Mouse (Mus musculus) liver, embryonic 13.5 days (tissue): ENCODE results near the gene Hist1h2ab. TPM values are rescaled to one million over a fixed set of nuclear protein-coding genes. Genes with fewer than 3 reads are reported as not detected.
"Not testable (repeated sequence)": the region's sequence is repeated elsewhere in the genome, so short reads cannot be mapped to it uniquely, and the experiment has no call there.

ENCODE experiments used
- ATAC-seq: fragments of 200-750 bp; cut with Nextera tagmentation; 2 replicates; pipeline ENCODE4 v1.8.0; 2017; ENCODE audit warnings: low read depth, mild to moderate bottlenecking, moderate number of reproducible peaks, moderate library complexity
- DNase-seq: peaks from one replicate; pipeline ENCODE4 v3.0.0; 2022
- H3K27ac ChIP-seq: fragments of 300-500 bp; sonication (generic); 2 replicates; pipeline ENCODE4 v1.5.1; 2015; ENCODE audit warnings: moderate library complexity, mild to moderate bottlenecking, inconsistent platforms
- H3K27me3 ChIP-seq: fragments of 300-500 bp; sonication (generic); 2 replicates; pipeline ENCODE4 v1.6.1; 2015; ENCODE audit warnings: mild to moderate bottlenecking, inconsistent platforms
- H3K36me3 ChIP-seq: fragments of 300-500 bp; sonication (generic); 2 replicates; pipeline ENCODE4 v1.6.1; 2015; ENCODE audit warnings: mild to moderate bottlenecking, inconsistent platforms
- H3K4me1 ChIP-seq: fragments of 300-500 bp; sonication (generic); replicated peaks from 2 replicates; pipeline ENCODE4 v1.6.1; 2015; ENCODE audit warnings: inconsistent platforms
- H3K4me2 ChIP-seq: fragments of 300-500 bp; sonication (generic); 2 replicates; pipeline ENCODE4 v1.6.1; 2015; ENCODE audit warnings: inconsistent platforms, mild to moderate bottlenecking, moderate library complexity
- H3K4me3 ChIP-seq: fragments of 300-500 bp; sonication (generic); replicated peaks from 2 replicates; pipeline ENCODE4 v1.5.1; 2015; ENCODE audit warnings: mild to moderate bottlenecking, inconsistent platforms
- H3K9ac ChIP-seq: fragments of 300-500 bp; sonication (generic); 2 replicates; pipeline ENCODE4 v1.6.1; 2015; ENCODE audit warnings: mild to moderate bottlenecking, inconsistent platforms
- H3K9me3 ChIP-seq: fragments of 300-500 bp; sonication (generic); replicated peaks from 2 replicates; pipeline ENCODE4 v1.6.1; 2016; ENCODE audit warnings: inconsistent platforms
- WGBS: fragments of 180-500 bp; shearing (Covaris S2); methylation state at CpG from one replicate; pipeline ENCODE4 v1.1.7; 2015; ENCODE audit not compliant: insufficient replicate concordance; 5-methylcytosine and 5-hydroxymethylcytosine counted together
- polyA plus RNA-seq: library from polyadenylated mRNA; unstranded; fragments of >200 nt; fragmentation: Nextera tagmentation; extraction: Ambion mirVana; gene quantifications from 2 replicates; pipeline ENCODE4 v1.2.1, GENCODE M21; 2015

The Hist1h2ab gene
- polyA plus RNA-seq, 1 experiment from 2014 or later = 76.2 TPM

DNA sequence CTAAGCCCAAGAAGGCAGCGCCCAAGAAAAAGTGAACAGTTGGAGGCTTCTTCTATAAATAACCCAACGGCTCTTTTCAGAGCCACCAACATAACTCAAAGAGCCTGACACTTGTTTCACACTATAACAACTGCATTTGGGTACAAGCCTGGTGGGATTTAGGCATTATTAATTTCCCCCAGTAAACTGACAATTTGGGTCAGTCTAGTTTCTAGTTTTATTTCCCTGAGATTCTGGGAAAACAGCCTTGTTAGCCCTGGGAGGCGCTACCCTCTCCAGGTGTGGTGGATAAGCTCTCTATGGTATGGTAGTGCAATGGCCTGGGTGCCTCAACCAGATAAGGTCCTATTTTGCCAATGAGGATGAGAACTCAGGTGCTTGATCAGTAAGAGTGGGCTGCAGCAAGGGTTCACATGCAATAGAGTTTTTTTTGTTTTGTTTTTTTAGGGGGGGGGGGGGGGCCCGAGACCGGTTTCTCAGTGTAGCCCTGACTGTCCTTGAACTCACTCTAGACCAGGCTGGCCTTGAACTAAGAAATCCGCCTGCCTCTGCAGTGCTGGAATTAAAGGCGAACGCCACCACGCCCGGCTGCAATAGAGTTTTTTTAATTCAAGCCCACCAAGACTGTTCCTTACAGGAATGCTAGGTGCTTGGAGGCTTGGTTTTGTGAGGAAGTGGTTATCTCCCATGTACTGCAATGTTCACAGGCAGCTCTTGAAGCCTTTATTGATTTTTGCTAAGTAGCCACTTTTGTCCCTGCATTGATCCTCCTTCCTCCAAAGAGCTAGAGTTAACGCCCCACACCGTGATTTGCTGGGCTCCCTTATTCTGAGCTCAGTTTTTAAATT, 13.6 kb downstream of the Hist1h2ab start:
- peaks cover 62% of the 10 kb centered on the region for H3K4me1 ChIP-seq
- H3K4me3 ChIP-seq = peak overlapping the region; percentile 63
- peak overlapping the region; percentile 84 for H3K9ac ChIP-seq
- no peaks in the 10 kb centered on the region for H3K27me3 ChIP-seq
- H3K4me2 ChIP-seq = peak overlapping the region; percentile 83
- ATAC-seq = peak; percentile 34
- 11% methylated on average over 12 of the region's 12 CpGs for WGBS
- H3K9me3 ChIP-seq = no peaks in the 10 kb centered on the region
- H3K27ac ChIP-seq = peak overlapping the region; percentile 98
- DNase-seq = peak; percentile 69
- H3K36me3 ChIP-seq = no peaks in the 10 kb centered on the region

DNA sequence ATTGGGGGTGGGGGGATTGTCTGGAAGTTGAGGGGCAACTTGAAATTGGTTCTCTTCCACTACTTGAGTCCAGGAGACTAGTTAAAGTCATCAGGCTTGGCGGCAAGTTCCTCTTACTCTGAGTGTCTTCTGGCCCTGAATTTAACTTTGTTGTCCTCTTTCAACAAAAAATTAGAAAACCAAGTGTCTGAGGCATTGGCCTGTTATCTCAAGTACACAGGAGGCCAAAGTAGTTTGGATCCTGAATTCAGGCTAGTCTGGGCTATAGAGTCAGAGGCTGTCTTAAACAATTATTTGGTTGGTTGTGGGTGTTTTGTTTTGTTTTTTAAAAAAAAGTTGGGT, 14.2 kb downstream of the Hist1h2ab start:
- peak overlapping the region; percentile 84 for H3K9ac ChIP-seq
- 14% methylated on average over 1 of the region's 1 CpGs for WGBS
- H3K27ac ChIP-seq = peak overlapping the region; percentile 98
- no peaks in the 10 kb centered on the region for H3K36me3 ChIP-seq
- H3K4me3 ChIP-seq = peak overlapping the region; percentile 63
- H3K27me3 ChIP-seq = no peaks in the 10 kb centered on the region
- H3K9me3 ChIP-seq = no peaks in the 10 kb centered on the region
- H3K4me2 ChIP-seq = peak overlapping the region; percentile 83
- ATAC-seq = no peak
- peaks cover 58% of the 10 kb centered on the region for H3K4me1 ChIP-seq
- no peak for DNase-seq

DNA sequence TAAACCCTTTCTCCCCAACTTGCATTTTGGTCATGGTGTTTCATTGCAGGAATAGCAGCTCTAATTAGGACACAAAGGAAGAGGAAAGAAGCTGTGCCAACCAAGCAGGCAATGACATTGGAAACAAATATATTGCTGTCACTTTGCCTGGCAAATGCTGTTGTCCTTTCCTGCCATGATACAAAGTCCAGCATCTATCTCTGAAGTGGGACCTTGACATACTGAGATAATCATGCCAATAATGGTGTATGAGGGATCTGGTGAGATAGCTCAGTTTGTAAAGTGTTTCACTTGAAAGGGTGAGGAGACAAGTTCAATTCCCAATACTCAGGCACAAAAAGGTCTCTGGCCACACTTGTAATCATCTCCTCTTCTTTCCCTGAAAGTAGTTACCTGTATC, 15.8 kb downstream of the Hist1h2ab start:
- Histone ChIP-seq H3K4me2 (no peak overlapping the region), H3K36me3 (no peaks in the 10 kb centered on the region), H3K4me1 (peaks cover 59% of the 10 kb centered on the region), H3K9ac (no peak overlapping the region), H3K4me3 (no peak overlapping the region), H3K27me3 (no peaks in the 10 kb centered on the region), H3K9me3 (no peaks in the 10 kb centered on the region), H3K27ac (no peak overlapping the region)
- DNase-seq = no peak
- no peak for ATAC-seq

DNA sequence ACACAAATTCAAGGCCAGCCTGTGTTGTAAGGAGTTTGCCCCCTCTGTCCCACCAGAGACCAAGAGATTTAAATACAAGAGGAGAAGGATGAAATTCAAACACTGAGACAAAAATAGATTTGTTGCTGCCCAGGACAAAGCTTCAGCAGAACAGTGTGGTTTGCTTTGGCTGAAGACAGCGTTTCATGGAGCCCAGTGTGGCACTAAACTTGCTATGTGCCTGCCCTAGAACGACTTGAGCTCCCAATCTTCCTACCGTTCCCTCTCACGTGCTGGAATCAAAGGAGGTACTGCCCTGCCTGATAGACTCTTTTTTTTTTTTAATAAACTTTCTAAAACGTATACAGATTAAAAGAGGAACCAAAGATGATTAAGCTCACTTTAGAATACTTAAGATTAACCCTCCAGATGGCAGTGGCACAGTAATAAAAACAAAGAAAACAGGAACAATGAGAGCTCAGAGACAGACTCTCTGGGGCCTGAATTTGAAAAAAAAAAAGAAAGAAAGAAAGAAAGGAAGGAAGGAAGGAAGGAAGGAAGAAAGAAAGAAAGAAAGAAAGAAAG, 18.0 kb downstream of the Hist1h2ab start:
- Histone ChIP-seq H3K4me1 (peaks cover 63% of the 10 kb centered on the region), H3K27me3 (no peaks in the 10 kb centered on the region), H3K27ac (no peak overlapping the region), H3K9ac (peak overlapping the region; percentile 39; the same call in 1 of the 2 replicates), H3K36me3 (no peaks in the 10 kb centered on the region), H3K4me3 (no peak overlapping the region), H3K4me2 (no peak overlapping the region), H3K9me3 (no peaks in the 10 kb centered on the region)
- DNase-seq (no peak), ATAC-seq (no peak)
- 41% methylated on average over 5 of the region's 5 CpGs for WGBS

DNA sequence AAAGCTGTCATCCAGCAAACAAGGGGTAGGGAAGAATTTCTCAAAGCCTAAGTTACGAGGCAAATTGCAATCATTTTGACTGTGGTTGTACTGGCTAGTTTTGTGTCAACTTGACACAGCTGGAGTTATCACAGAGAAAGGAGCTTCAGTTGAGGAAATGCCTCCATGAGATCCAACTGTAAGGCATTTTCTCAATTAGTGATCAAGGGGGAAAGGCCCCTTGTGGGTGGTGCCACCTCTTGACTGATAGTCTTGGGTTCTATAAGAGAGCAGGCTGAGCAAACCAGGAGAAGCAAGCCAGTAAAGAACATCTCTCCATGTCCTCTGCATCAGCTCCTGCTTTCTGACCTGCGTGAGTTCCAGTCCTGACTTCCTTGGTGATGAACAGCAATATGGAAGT, 18.7 kb downstream of the Hist1h2ab start, which contains the start of gene Trim38:
TSS of gene Trim38 (plus strand) at position 301 of the 400 bp plus-strand sequence.
- peak within 1 kb of the TSS; percentile 39; the same call in 1 of the 2 replicates for H3K9ac ChIP-seq
- H3K9me3 ChIP-seq, H3K36me3 ChIP-seq, H3K4me2 ChIP-seq, ATAC-seq, DNase-seq, H3K27ac ChIP-seq, H3K27me3 ChIP-seq, H3K4me3 ChIP-seq: not testable (repeated sequence)
- peaks cover 56% of the 10 kb centered on the region for H3K4me1 ChIP-seq
- 70% methylated on average over 2 of the region's 2 CpGs for WGBS

DNA sequence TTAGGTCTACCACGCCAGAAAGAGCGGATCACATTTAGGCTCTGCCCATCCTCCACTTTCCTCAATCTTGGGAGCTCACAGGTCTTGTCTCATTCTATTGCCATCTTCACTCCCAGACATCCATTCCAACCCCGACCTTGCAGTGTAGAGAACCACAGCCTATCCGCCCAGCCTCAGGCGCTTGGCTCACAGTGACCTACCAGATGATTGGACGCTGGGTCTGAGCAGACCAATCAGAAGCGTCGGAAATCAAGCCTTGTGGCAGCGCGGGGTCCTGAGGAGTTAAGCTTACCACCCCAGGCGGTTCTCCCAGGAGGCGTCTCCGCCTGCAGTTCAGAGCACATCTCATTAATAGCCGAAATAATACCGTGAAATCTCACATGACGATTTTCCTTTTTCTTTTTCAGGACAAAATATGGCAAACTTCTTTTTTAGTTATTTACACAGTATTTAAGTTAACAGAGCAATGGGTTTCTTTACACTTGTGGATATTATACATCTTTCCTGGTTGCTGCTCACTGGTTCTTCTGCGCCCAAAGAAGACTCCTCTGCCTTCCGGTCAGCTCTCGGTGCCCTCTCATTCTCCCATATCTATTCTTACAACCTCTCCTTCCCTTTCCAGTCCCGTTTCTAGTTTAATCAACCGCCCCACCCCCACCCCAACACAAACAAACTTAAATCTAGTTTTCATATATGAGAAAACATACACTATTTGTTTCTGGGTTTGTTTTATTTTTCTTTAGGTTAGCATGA, 21.8 kb downstream of the Hist1h2ab start:
- H3K9ac ChIP-seq = peak overlapping the region; percentile 63
- H3K4me1 ChIP-seq = peaks cover 52% of the 10 kb centered on the region
- no peaks in the 10 kb centered on the region for H3K36me3 ChIP-seq
- H3K9me3 ChIP-seq = no peaks in the 10 kb centered on the region
- peak overlapping the region; percentile 63 for H3K4me2 ChIP-seq
- H3K27ac ChIP-seq = peak overlapping the region; percentile 30; the same call in 1 of the 2 replicates
- no peaks in the 10 kb centered on the region for H3K27me3 ChIP-seq
- ATAC-seq = peak; percentile 99
- DNase-seq = peak; percentile 79
- 14% methylated on average over 21 of the region's 21 CpGs for WGBS
- H3K4me3 ChIP-seq = peak overlapping the region; percentile 37

DNA sequence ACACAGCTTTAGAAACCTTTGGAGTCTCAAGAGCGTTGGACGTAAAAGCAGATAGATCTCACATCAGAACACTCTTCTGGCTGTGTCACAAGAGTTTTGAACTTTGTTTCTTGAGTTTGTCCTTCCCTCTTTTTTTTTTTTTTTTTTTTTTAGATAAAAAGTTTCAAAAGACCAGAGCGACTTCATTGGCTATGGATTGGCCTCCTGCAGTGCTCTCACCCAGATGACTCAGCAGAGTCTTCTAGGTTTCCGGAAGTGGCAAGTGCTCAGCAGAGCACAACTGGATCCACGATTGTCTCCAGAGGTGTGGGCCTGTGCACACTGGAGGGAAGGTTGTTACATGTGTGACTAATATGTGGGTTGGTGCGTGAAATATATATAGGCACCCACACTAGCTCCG, 27.4 kb downstream of the Hist1h2ab start:
- H3K27ac ChIP-seq = no peak overlapping the region
- ATAC-seq = no peak
- no peak for DNase-seq
- no peaks in the 10 kb centered on the region for H3K36me3 ChIP-seq
- no peak overlapping the region for H3K4me3 ChIP-seq
- peaks cover 35% of the 10 kb centered on the region for H3K4me1 ChIP-seq
- WGBS = 78% methylated on average over 7 of the region's 7 CpGs
- no peak overlapping the region for H3K9ac ChIP-seq
- H3K9me3 ChIP-seq = no peaks in the 10 kb centered on the region
- H3K27me3 ChIP-seq = no peaks in the 10 kb centered on the region
- no peak overlapping the region for H3K4me2 ChIP-seq

DNA sequence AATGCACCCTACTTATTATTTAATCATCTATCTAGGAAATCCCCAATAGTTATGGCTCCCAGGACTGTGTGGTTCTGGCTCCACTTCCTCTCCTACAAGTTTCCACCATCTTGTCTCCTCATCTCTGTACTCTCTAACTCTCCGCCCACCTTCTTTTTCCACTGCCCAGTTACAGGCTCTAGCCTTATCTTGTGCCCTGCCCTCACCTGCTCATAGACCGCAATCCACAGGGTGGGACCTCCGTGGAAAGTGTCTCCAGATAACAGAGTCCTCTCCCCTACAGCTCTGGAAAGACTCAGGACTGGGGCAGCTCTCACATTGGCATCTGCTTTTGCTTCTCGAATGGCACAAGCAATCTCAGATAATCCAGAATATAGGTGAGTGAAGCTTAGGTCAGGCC, 28.1 kb downstream of the Hist1h2ab start:
- Histone ChIP-seq H3K4me1 (peaks cover 31% of the 10 kb centered on the region), H3K4me3 (no peak overlapping the region), H3K27ac (no peak overlapping the region), H3K9me3 (no peaks in the 10 kb centered on the region), H3K27me3 (no peaks in the 10 kb centered on the region), H3K4me2 (no peak overlapping the region), H3K36me3 (no peaks in the 10 kb centered on the region), H3K9ac (0 out of 2 replicates have a peak overlapping the region, but pooled peaks have one; percentile 5)
- DNase-seq (no peak), ATAC-seq (peak; percentile 51)
- 50% methylated on average over 4 of the region's 4 CpGs for WGBS

DNA sequence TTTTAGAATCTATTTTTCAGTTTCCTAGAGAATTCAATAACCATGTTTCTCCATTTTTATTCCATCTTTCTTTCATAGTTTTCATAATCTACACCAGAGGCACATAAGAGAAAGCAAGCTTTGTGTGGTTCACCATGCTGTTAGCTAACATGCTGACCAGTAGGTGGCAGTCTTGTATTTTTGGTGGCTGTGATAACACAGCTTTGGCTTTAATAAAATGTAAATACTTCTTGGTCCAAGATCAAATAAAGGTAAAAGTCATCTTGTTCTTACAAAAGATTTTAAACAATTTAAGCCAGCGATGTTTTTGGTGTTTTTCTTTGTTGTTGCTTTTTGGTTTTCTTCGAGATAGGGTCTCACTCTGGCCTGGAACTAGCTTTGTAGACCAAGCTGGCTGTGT, 41.6 kb downstream of the Hist1h2ab start:
- 30% methylated on average over 2 of the region's 2 CpGs for WGBS
- H3K4me3 ChIP-seq = no peak overlapping the region
- no peaks in the 10 kb centered on the region for H3K27me3 ChIP-seq
- no peak for DNase-seq
- no peak overlapping the region for H3K9ac ChIP-seq
- no peak overlapping the region for H3K4me2 ChIP-seq
- no peak for ATAC-seq
- H3K36me3 ChIP-seq = no peaks in the 10 kb centered on the region
- no peaks in the 10 kb centered on the region for H3K4me1 ChIP-seq
- no peaks in the 10 kb centered on the region for H3K9me3 ChIP-seq
- H3K27ac ChIP-seq = no peak overlapping the region

DNA sequence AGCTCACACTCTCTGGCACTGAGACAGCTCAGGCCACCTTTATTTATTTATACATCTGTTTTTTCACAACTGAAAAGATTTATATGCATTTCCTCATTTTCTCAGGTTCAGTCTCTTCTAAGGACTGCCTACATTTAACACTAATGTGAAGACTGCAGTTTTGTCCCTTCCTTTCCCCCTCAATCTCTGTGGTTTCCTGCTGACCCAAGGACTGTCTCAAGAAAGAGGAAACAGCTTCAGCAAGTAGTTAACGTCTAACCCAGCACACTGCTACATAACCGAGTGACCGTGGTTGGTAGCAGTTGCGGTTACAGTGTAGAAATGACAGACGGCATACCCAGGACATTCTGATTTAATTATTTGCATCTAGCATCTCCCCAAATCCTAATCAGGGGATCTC, 48.5 kb downstream of the Hist1h2ab start:
- H3K4me2 ChIP-seq = no peak overlapping the region
- H3K27ac ChIP-seq = no peak overlapping the region
- no peak overlapping the region for H3K9ac ChIP-seq
- no peaks in the 10 kb centered on the region for H3K27me3 ChIP-seq
- DNase-seq (no peak), ATAC-seq (no peak)
- 29% methylated on average over 5 of the region's 5 CpGs for WGBS
- no peaks in the 10 kb centered on the region for H3K9me3 ChIP-seq
- peaks cover 5% of the 10 kb centered on the region; the same call in 1 of the 2 replicates for H3K4me1 ChIP-seq
- no peaks in the 10 kb centered on the region for H3K36me3 ChIP-seq
- no peak overlapping the region for H3K4me3 ChIP-seq
